Mouse (Mus musculus) forebrain, embryonic 15.5 days (tissue): ENCODE results near the gene Eefsec. TPM values are rescaled to one million over a fixed set of nuclear protein-coding genes. Genes with fewer than 3 reads are reported as not detected.

Experiments
- ATAC-seq: fragments of 200-750 bp; cut with Nextera tagmentation; replicated peaks from 2 replicates; pipeline ENCODE4 v1.8.0; 2017; ENCODE audit warnings: mild to moderate bottlenecking, moderate TSS enrichment, moderate library complexity
- H3K27ac ChIP-seq: fragments of 300-500 bp; sonication (generic); replicated peaks from 2 replicates; pipeline ENCODE4 v1.5.1; 2015; ENCODE audit warnings: mild to moderate bottlenecking, inconsistent platforms
- H3K27me3 ChIP-seq: fragments of 300-500 bp; sonication (generic); 2 replicates; pipeline ENCODE4 v1.6.1; 2015; ENCODE audit warnings: inconsistent platforms
- H3K36me3 ChIP-seq: fragments of 300-500 bp; sonication (generic); 2 replicates; pipeline ENCODE4 v1.6.1; 2015; ENCODE audit warnings: mild to moderate bottlenecking, inconsistent platforms
- H3K4me1 ChIP-seq: fragments of 300-500 bp; sonication (generic); 2 replicates; pipeline ENCODE4 v1.6.1; 2015; ENCODE audit warnings: inconsistent platforms
- H3K4me2 ChIP-seq: fragments of 300-500 bp; sonication (generic); replicated peaks from 2 replicates; pipeline ENCODE4 v1.6.1; 2015; ENCODE audit warnings: mild to moderate bottlenecking, inconsistent platforms
- H3K4me3 ChIP-seq: fragments of 300-500 bp; sonication (generic); 2 replicates; pipeline ENCODE4 v1.5.1; 2015; ENCODE audit warnings: mild to moderate bottlenecking, inconsistent platforms
- H3K9ac ChIP-seq: fragments of 300-500 bp; sonication (generic); replicated peaks from 2 replicates; pipeline ENCODE4 v1.6.1; 2015; ENCODE audit warnings: mild to moderate bottlenecking, inconsistent platforms
- H3K9me3 ChIP-seq: fragments of 300-500 bp; sonication (generic); 2 replicates; pipeline ENCODE4 v1.6.1; 2016; ENCODE audit warnings: inconsistent platforms
- WGBS: fragments of 180-500 bp; shearing (Covaris S2); methylation state at CpG from one replicate; pipeline ENCODE4 v1.1.7; 2015; ENCODE audit warnings: mixed read lengths; 5-methylcytosine and 5-hydroxymethylcytosine counted together
- polyA plus RNA-seq: library from polyadenylated mRNA; unstranded; fragments of >200 nt; fragmentation: Nextera tagmentation; extraction: Ambion mirVana; gene quantifications from 2 replicates; pipeline ENCODE4 v1.2.1, GENCODE M21; 2015

Eefsec gene
- polyA plus RNA-seq, 1 experiment from 2014 or later: 32.7 TPM

DNA sequence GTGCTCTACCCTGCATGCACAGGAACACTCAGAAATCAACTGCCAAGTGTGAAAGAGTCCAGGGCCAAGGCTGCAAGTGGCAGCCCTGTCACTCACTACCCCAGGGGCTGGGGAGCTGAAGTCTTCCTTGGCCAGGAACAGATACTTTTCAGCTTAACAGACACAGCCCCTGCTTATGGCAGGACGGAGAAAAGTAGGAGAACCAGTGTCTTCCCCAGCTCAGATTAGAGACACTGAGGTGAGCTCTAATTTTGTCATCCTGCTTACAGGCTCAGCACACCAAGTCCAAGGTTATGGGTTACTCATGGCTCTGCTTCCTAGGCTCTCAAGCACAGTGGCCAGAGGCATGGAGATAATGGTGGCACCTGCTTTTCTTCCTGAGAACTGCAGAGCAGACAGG lies 126.6 kb downstream of the Eefsec start:
- H3K27ac ChIP-seq: no peak overlapping the region
- WGBS: 86% methylated on average over 1 of the region's 1 CpGs
- no peak overlapping the region for H3K4me2 ChIP-seq
- H3K4me3 ChIP-seq: no peak overlapping the region
- H3K27me3 ChIP-seq: no peaks in the 10 kb centered on the region
- no peak for ATAC-seq
- H3K9ac ChIP-seq: no peak overlapping the region
- H3K4me1 ChIP-seq: no peaks in the 10 kb centered on the region
- H3K36me3 ChIP-seq: no peaks in the 10 kb centered on the region
- no peaks in the 10 kb centered on the region for H3K9me3 ChIP-seq

DNA sequence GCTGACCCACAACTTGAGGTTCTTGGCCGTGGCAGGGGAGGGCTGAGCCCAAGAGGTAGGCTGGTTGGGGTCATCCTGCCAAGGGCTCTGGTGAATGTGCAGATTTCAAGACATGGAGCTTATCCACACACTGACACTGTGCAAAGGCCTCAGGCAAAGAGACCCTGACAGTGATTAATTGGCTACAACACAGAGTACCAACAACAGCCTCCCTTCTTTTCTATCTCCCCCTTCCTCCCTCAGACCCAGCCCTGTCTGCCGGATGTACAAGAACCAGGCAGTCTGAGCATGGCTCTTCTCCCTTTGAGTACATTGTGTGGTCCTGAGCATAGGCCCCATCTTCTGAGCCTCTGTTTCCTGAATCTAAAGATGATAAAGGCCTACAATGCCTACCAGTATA lies 131.0 kb downstream of the Eefsec start:
- Histone ChIP-seq H3K4me3 (no peak overlapping the region), H3K4me2 (no peak overlapping the region), H3K9me3 (no peaks in the 10 kb centered on the region), H3K4me1 (no peaks in the 10 kb centered on the region), H3K27ac (no peak overlapping the region), H3K36me3 (no peaks in the 10 kb centered on the region), H3K9ac (no peak overlapping the region), H3K27me3 (no peaks in the 10 kb centered on the region)
- ATAC-seq: no peak
- 84% methylated on average over 2 of the region's 2 CpGs for WGBS

DNA sequence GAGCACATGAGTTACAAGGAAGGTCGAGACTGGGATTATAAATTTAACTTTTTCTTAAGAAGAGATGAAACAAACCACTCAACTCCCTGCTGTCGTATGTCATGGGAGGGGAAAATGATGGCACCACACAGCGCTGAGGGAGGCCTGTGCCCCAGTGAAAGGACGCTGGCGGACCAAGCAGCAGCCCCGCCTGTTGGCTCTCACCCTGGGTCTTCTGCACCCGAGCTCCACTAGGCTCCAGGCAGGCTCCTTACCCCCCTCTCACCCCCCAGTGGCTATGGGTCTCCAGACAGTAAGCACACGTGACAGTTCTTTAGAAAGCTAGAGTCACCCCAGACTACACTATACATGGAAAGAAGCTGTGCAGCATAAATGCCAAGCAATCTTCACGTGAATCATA lies 132.4 kb downstream of the Eefsec start:
- no peak for ATAC-seq
- no peaks in the 10 kb centered on the region for H3K27me3 ChIP-seq
- no peak overlapping the region for H3K27ac ChIP-seq
- no peaks in the 10 kb centered on the region for H3K9me3 ChIP-seq
- H3K4me1 ChIP-seq: no peaks in the 10 kb centered on the region
- 55% methylated on average over 9 of the region's 9 CpGs for WGBS
- H3K4me2 ChIP-seq: no peak overlapping the region
- no peaks in the 10 kb centered on the region for H3K36me3 ChIP-seq
- H3K9ac ChIP-seq: no peak overlapping the region
- H3K4me3 ChIP-seq: no peak overlapping the region

DNA sequence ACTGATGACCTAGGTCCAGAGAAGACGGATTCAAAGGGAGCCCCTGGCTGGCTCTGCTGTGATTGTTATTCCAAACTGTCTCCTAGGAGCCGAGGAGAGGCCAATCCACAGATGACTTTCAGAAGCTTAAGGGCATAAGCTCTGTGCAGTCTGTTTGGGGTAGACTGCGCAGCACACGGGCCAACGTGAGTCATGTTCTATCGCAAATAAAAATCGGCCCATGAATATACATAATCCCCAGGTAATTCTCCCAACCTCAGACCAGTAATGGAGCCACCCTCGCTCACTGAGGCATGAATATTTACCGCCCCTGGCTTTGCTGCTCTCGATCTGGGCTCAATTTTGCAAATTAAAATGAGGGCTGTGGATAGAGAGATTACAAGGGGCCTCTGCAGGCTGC lies 134.7 kb downstream of the Eefsec start:
- ATAC-seq: no peak
- WGBS: 81% methylated on average over 10 of the region's 10 CpGs
- Histone ChIP-seq H3K36me3 (no peaks in the 10 kb centered on the region), H3K27me3 (no peaks in the 10 kb centered on the region), H3K9me3 (no peaks in the 10 kb centered on the region), H3K27ac (no peak overlapping the region), H3K4me3 (no peak overlapping the region), H3K4me2 (no peak overlapping the region), H3K9ac (no peak overlapping the region), H3K4me1 (no peaks in the 10 kb centered on the region)

DNA sequence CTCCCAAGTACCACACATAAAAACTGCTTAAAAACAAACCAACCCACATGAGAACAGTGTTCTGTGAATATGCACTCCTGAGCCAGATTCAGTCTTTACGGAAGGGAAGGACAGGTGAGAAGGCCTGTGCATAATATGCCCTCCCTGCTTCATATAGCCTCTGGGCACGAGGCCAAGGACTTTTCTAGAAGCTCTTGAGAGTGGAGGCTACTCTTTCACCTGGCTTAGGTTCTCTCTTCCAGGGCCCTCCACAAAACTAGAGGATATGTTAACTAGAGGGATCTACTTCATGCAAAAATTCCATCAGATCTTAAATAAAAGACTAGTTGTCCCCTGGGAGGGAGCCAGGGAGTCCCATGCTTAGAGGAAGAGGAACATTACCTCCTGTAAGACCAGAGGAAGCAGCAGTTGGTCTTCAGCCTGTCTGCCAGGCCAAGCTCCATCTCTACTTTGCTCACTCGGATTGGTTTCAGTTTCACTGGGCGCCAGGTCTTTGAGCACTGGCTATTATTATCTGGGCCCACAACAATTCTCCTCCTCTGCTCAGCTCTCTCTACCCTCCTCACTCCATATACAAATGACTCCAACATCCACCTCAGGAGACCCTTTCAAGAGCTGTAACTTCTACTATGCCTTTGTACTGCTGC lies 140.1 kb downstream of the Eefsec start:
- H3K36me3 ChIP-seq: no peaks in the 10 kb centered on the region
- H3K9me3 ChIP-seq: no peaks in the 10 kb centered on the region
- no peaks in the 10 kb centered on the region for H3K27me3 ChIP-seq
- no peak overlapping the region for H3K9ac ChIP-seq
- no peaks in the 10 kb centered on the region for H3K4me1 ChIP-seq
- no peak overlapping the region for H3K27ac ChIP-seq
- 90% methylated on average over 4 of the region's 4 CpGs for WGBS
- no peak overlapping the region for H3K4me3 ChIP-seq
- H3K4me2 ChIP-seq: no peak overlapping the region
- no peak for ATAC-seq

DNA sequence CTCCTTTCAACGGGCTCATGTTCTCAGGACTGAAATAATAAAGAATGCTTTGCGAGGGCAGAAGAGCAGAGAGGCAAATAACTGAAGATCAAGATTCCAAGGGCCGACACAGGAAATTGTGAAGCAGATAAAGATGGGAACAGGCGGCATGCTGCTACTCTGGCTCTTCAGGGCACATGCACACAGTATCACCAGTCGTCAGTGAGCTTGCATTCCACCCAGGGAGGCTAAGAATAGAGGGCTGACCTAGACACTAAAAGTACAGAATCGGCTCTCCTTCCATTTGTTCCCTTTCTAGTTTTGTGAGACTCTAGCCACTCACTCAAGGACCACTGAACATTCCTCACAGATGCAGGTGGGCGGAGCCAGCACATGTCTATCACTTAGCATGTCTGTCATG lies 145.1 kb downstream of the Eefsec start:
- no peak for ATAC-seq
- H3K9me3 ChIP-seq: no peaks in the 10 kb centered on the region
- H3K4me2 ChIP-seq: no peak overlapping the region
- H3K4me1 ChIP-seq: no peaks in the 10 kb centered on the region
- whole genome bisulfite sequencing: 75% methylated on average over 7 of the region's 7 CpGs
- H3K4me3 ChIP-seq: no peak overlapping the region
- H3K36me3 ChIP-seq: no peaks in the 10 kb centered on the region
- no peak overlapping the region for H3K9ac ChIP-seq
- no peak overlapping the region for H3K27ac ChIP-seq
- H3K27me3 ChIP-seq: no peaks in the 10 kb centered on the region

DNA sequence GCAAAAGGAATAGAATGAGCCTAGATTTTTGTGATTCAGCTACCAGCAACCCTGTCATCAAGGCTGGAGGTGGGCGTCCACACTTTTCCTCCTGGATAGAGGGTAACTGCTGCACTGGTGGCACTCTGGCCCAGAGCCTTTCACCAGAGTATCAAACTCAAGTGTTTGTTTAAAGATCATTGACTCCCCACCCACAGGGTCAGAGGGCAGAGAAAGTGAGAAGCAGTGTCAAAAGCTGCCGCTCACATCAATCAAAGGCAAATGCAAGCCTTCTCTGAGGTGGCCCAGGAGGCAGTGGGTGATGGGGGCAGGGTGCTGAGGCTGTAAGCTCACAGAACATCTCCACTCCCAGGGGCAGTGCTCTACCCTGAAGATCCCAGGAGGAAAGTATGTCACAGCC lies 146.8 kb downstream of the Eefsec start:
- Histone ChIP-seq H3K36me3 (no peaks in the 10 kb centered on the region), H3K4me1 (no peaks in the 10 kb centered on the region), H3K4me2 (no peak overlapping the region), H3K4me3 (no peak overlapping the region), H3K9me3 (no peaks in the 10 kb centered on the region), H3K9ac (no peak overlapping the region), H3K27ac (no peak overlapping the region), H3K27me3 (no peaks in the 10 kb centered on the region)
- ATAC-seq: no peak
- 75% methylated on average over 2 of the region's 2 CpGs for WGBS

DNA sequence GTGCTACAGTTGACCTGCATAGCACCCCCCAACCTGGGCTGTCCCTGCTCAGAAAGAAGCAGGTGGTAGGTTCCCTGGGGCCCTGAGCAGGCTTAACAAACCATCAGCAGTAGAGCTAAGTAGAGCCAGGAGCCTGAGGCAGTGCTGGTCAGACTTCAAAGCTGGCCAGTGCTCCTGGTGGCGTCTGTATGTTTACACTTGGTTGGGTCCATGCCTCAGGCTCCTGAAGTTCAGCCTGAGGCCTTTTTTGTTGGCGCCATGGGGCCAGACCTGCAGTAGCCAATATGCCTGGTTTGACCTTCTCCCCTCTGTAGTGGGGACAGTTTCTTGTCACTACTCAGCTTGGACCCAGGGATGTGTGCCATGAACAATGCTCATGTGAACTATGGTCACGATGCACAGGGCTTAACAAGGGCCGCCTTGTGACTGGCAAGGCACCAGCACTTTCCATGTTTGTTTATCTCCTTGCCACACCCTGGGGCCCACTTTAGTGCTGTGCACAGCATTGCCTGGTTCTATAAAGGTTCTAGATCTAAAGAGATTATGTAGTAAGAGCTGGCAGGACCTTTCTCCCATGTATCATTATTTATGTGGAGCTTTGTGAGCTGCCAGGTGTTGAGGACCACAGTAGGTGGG lies 153.9 kb downstream of the Eefsec start:
- no peak overlapping the region for H3K9ac ChIP-seq
- peaks cover 14% of the 10 kb centered on the region for H3K4me1 ChIP-seq
- 78% methylated on average over 4 of the region's 4 CpGs for whole genome bisulfite sequencing

DNA sequence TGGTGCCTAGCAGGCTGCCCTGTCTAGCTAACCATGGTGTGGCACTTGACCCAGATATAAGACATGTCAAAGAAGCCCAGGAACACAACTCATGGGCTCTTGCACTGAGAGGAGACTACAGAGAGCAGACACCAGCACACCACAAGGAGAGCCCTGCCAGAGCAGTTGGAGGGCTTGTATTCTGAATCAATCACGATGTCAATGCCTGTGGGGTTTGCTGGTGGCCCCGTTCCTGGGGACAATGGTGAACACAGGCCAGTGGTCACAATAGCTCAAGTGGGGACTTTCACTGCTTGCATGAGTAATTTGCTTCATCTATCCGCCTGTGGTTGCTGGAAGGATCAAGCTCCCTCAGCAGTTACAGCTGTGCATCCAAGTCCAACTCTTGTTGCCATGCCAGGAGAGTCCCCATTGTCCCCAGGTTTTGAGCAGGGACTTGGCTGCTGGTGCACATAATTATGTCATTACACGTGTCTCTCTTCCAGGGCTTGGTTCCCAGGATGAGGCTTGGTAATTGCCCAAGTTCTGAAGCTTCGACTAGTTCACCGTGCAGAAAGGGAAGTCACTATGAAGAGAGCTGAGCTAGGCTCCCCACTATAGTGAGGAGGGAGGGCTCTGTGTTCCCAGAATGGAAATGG lies 156.1 kb downstream of the Eefsec start:
- peaks cover 14% of the 10 kb centered on the region for H3K4me1 ChIP-seq
- peak; percentile 95 for ATAC-seq
- no peaks in the 10 kb centered on the region for H3K9me3 ChIP-seq
- peak overlapping the region; percentile 15; the same call in 1 of the 2 replicates for H3K27ac ChIP-seq
- H3K36me3 ChIP-seq: no peaks in the 10 kb centered on the region
- WGBS: 21% methylated on average over 6 of the region's 6 CpGs
- no peaks in the 10 kb centered on the region for H3K27me3 ChIP-seq
- no peak overlapping the region for H3K4me3 ChIP-seq
- no peak overlapping the region for H3K4me2 ChIP-seq
- no peak overlapping the region for H3K9ac ChIP-seq

More for the DNA sequence above, 153.9 kb downstream of the Eefsec start:
- no peak for ATAC-seq
- H3K27me3 ChIP-seq: no peaks in the 10 kb centered on the region
- no peaks in the 10 kb centered on the region for H3K36me3 ChIP-seq
- H3K4me2 ChIP-seq: no peak overlapping the region
- no peak overlapping the region for H3K27ac ChIP-seq
- H3K4me3 ChIP-seq: no peak overlapping the region
- no peaks in the 10 kb centered on the region for H3K9me3 ChIP-seq

DNA sequence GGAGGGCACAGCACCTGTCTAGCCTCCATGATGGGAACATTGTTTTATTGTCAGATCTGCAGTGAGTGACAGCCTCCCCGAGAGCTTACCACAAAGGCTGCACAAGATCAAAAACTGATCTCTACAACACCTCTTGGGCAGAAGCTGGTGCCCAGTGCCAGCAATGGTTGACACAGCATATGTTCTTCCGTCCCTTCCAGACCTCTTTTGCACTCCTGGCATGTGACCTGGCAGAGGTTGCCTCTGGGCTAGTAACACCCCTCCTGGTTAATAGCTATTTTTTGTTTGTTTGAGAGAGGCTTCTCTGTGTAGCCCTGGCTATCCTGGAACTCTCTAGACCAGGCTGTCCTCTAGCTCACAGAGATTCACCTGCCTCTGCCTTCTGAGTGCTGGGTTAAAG lies 168.2 kb downstream of the Eefsec start:
- Histone ChIP-seq H3K4me1 (no peaks in the 10 kb centered on the region), H3K27me3 (no peaks in the 10 kb centered on the region), H3K4me2 (no peak overlapping the region), H3K9ac (no peak overlapping the region), H3K27ac (no peak overlapping the region), H3K36me3 (no peaks in the 10 kb centered on the region), H3K9me3 (no peaks in the 10 kb centered on the region), H3K4me3 (no peak overlapping the region)
- WGBS: 65% methylated on average over 2 of the region's 2 CpGs
- ATAC-seq: no peak

DNA sequence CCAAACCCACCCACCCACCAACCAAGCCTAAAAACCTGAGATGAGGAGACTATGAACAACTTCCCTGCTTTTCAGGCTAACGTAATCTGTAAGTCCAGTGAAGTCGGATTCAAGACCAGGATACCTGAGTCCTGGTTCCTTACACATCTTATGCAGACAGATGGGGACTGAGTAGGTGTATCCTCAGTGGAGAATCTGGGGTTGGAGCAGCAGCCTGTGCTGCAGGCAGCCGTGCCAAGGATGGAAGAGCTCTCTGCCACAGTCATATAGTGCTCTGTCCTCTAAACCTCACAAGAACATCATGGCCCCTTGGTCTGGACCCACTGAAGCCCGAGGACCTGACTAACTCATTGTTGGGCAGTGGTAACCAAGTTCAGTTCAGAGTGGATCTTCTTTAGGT lies 169.1 kb downstream of the Eefsec start:
- H3K27me3 ChIP-seq: no peaks in the 10 kb centered on the region
- H3K9me3 ChIP-seq: no peaks in the 10 kb centered on the region
- H3K27ac ChIP-seq: no peak overlapping the region
- H3K4me3 ChIP-seq: no peak overlapping the region
- H3K9ac ChIP-seq: no peak overlapping the region
- no peak overlapping the region for H3K4me2 ChIP-seq
- no peak for ATAC-seq
- 92% methylated on average over 4 of the region's 4 CpGs for WGBS
- H3K36me3 ChIP-seq: no peaks in the 10 kb centered on the region
- H3K4me1 ChIP-seq: no peaks in the 10 kb centered on the region

DNA sequence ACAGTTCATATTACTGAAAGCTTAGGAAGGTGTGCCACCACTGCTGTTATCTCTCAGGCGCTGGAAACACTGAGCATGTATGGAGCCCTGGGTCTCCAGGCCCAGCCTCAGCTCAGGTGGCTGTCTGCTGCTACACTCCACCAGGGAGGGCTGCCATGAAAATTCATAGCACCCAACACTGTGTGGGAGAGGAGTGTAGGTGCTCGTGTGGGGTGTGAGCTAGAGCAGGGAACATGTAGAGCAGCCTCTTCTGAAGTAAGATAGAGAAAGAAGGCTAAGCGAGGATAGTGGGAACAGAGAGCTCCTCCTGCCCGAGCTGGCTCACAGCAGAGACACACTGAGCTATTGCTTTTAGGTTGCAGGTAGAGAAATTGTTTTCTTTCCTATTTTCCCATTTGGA lies 170.1 kb downstream of the Eefsec start:
- Histone ChIP-seq H3K9ac (no peak overlapping the region), H3K4me2 (no peak overlapping the region), H3K4me1 (peaks cover 5% of the 10 kb centered on the region), H3K36me3 (no peaks in the 10 kb centered on the region), H3K4me3 (no peak overlapping the region), H3K9me3 (no peaks in the 10 kb centered on the region), H3K27me3 (no peaks in the 10 kb centered on the region), H3K27ac (no peak overlapping the region)
- 92% methylated on average over 4 of the region's 4 CpGs for WGBS
- ATAC-seq: no peak
